Mouse (Mus musculus): ENCODE results near the gene Ptpn18. TPM values are rescaled to one million over a fixed set of nuclear protein-coding genes. Genes with fewer than 3 reads are reported as not detected.
"Not testable (repeated sequence)": the region's sequence is repeated elsewhere in the genome, so short reads cannot be mapped to it uniquely, and the experiment has no call there.

Gene Ptpn18
- polyA plus RNA-seq, 1 experiment from 2014 or later = 21.5 TPM

DNA sequence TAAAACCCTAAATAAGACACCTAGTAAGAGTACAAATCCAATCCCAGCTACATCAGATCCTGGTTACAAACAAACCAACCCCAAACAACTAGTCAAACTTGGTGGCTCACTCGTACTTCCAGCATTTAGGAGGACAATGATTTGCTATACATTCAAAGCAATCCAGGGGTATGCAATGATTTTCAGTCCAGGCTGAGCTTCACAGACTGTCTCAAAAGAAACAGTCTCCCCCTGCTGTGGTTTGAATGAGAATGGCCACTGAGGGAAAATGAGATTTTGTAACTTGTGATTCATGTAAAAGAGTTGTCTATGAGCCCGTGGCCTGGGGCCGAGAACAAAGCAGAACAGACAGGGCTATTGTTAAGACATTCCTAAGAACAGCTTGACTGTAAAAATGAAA lies 48.4 kb downstream of the Ptpn18 start:
- no peak overlapping the region for H3K9ac ChIP-seq (replicated peaks; ENCODE audit: low read length)
- no peaks in the 10 kb centered on the region for H3K9me3 ChIP-seq (ENCODE audit: low read length)
- H3K36me3 ChIP-seq (ENCODE audit: insufficient read depth, low read length) = no peaks in the 10 kb centered on the region
- no peak overlapping the region for H3K4me2 ChIP-seq (replicated peaks; ENCODE audit: low read depth, low read length)
- WGBS = 89% methylated on average over 3 of the region's 3 CpGs
- H3K4me3 ChIP-seq (ENCODE audit: low read length) = no peak overlapping the region
- no peaks in the 10 kb centered on the region for H3K27me3 ChIP-seq (ENCODE audit: insufficient read depth, low read length)
- H3K4me1 ChIP-seq (ENCODE audit: insufficient read depth, low read length) = 0 out of 2 replicates have a peak, but pooled peaks cover 9% of the 10 kb centered on the region
- H3K27ac ChIP-seq (ENCODE audit: low read length) = no peak overlapping the region
- no peak for ATAC-seq (ENCODE audit: low FRiP score, low TSS enrichment)

- Histone ChIP-seq H3K4me2 (replicated peaks; ENCODE audit: low read depth, low read length) (peak overlapping the region; percentile 45), H3K9me3 (ENCODE audit: low read length) (no peaks in the 10 kb centered on the region), H3K27me3 (ENCODE audit: insufficient read depth, low read length) (no peaks in the 10 kb centered on the region), H3K4me1 (ENCODE audit: insufficient read depth, low read length) (0 out of 2 replicates have a peak, but pooled peaks cover 9% of the 10 kb centered on the region), H3K27ac (ENCODE audit: low read length) (no peak overlapping the region), H3K4me3 (ENCODE audit: low read length) (peak overlapping the region; percentile 15; the same call in 1 of the 2 replicates), H3K9ac (replicated peaks; ENCODE audit: low read length) (0 out of 2 replicates have a peak overlapping the region, but pooled peaks have one; percentile 22), H3K36me3 (ENCODE audit: insufficient read depth, low read length) (no peaks in the 10 kb centered on the region)
- ATAC-seq (ENCODE audit: low FRiP score, low TSS enrichment) = peak; percentile 64; the same call in 1 of the 2 replicates
- 4% methylated on average over 7 of the region's 7 CpGs for WGBS
These were observed 51.0 kb downstream of the Ptpn18 start for GRCm38 (mm10) chr1:34510575-34510981.

DNA sequence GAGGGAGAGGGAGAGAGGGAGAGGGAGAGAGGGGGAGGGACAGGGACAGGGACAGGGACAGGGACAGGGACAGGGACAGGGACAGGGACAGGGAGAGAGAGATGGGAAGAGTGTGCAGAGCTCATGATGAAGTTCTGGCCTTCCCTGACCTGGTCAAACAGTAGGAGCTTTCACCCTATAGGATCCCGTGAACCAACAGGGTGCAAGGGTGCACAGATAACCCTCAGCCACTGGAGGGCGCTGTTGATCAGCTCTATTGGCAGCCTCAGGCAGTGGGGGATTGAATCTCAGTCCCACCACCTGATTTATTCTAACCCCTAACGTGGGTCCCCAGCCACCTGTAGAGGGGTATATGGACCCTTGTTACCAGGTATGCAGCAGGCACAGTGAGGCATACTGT lies 51.5 kb downstream of the Ptpn18 start:
- Histone ChIP-seq H3K36me3 (ENCODE audit: insufficient read depth, low read length) (no peaks in the 10 kb centered on the region), H3K9me3 (ENCODE audit: low read length) (no peaks in the 10 kb centered on the region), H3K4me3 (ENCODE audit: low read length) (no peak overlapping the region), H3K4me1 (ENCODE audit: insufficient read depth, low read length) (0 out of 2 replicates have a peak, but pooled peaks cover 9% of the 10 kb centered on the region), H3K9ac (replicated peaks; ENCODE audit: low read length) (no peak overlapping the region), H3K4me2 (replicated peaks; ENCODE audit: low read depth, low read length) (no peak overlapping the region), H3K27me3 (ENCODE audit: insufficient read depth, low read length) (no peaks in the 10 kb centered on the region), H3K27ac (ENCODE audit: low read length) (no peak overlapping the region)
- 6% methylated on average over 3 of the region's 3 CpGs for WGBS
- peak; percentile 69; the same call in 1 of the 2 replicates for ATAC-seq (ENCODE audit: low FRiP score, low TSS enrichment)

GRCm38 (mm10) chr1:34513068-34513467 lies 53.5 kb downstream of the Ptpn18 start:
- Histone ChIP-seq H3K27me3 (ENCODE audit: insufficient read depth, low read length) (no peaks in the 10 kb centered on the region), H3K4me2 (replicated peaks; ENCODE audit: low read depth, low read length) (no peak overlapping the region), H3K4me1 (ENCODE audit: insufficient read depth, low read length) (0 out of 2 replicates have a peak, but pooled peaks cover 9% of the 10 kb centered on the region), H3K9ac (replicated peaks; ENCODE audit: low read length) (no peak overlapping the region), H3K9me3 (ENCODE audit: low read length) (no peaks in the 10 kb centered on the region), H3K27ac (ENCODE audit: low read length) (no peak overlapping the region), H3K4me3 (ENCODE audit: low read length) (no peak overlapping the region), H3K36me3 (ENCODE audit: insufficient read depth, low read length) (no peaks in the 10 kb centered on the region)
- 81% methylated on average over 4 of the region's 4 CpGs for WGBS
- ATAC-seq (ENCODE audit: low FRiP score, low TSS enrichment) = no peak

GRCm38 (mm10) chr1:34516595-34516994 lies 57.0 kb downstream of the Ptpn18 start:
- H3K4me3 ChIP-seq (ENCODE audit: low read length) = no peak overlapping the region
- no peaks in the 10 kb centered on the region for H3K27me3 ChIP-seq (ENCODE audit: insufficient read depth, low read length)
- no peaks in the 10 kb centered on the region for H3K4me1 ChIP-seq (ENCODE audit: insufficient read depth, low read length)
- H3K9me3 ChIP-seq (ENCODE audit: low read length) = no peaks in the 10 kb centered on the region
- no peak for ATAC-seq (ENCODE audit: low FRiP score, low TSS enrichment)
- H3K9ac ChIP-seq (replicated peaks; ENCODE audit: low read length) = no peak overlapping the region
- H3K36me3 ChIP-seq (ENCODE audit: insufficient read depth, low read length) = no peaks in the 10 kb centered on the region
- 36% methylated on average over 5 of the region's 5 CpGs for WGBS
- no peak overlapping the region for H3K4me2 ChIP-seq (replicated peaks; ENCODE audit: low read depth, low read length)
- no peak overlapping the region for H3K27ac ChIP-seq (ENCODE audit: low read length)

DNA sequence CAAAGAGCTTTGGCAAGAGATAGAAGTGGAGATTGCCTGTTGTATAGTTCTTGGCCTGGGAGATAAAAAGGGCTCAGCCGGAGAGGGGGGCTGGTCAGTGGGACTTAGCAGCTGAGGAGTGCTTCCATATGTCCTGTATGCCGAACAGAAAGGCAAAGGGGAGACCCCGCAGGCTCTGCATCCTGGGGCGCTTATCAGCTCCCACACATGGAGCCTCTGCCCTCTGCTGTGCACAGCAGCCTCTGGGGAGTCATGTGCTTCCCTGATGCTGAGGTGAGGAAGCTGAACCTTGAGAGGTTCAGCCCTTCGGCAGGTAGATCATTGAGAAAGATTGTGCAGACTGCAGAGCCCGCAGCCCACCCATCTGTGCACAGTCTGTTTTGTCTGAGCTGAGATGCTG lies 57.7 kb downstream of the Ptpn18 start:
- H3K27me3 ChIP-seq (ENCODE audit: insufficient read depth, low read length); H3K4me3 ChIP-seq (ENCODE audit: low read length); ATAC-seq (ENCODE audit: low FRiP score, low TSS enrichment); H3K9me3 ChIP-seq (ENCODE audit: low read length); H3K4me1 ChIP-seq (ENCODE audit: insufficient read depth, low read length); H3K9ac ChIP-seq (replicated peaks; ENCODE audit: low read length); H3K36me3 ChIP-seq (ENCODE audit: insufficient read depth, low read length); H3K4me2 ChIP-seq (replicated peaks; ENCODE audit: low read depth, low read length); H3K27ac ChIP-seq (ENCODE audit: low read length): not testable (repeated sequence)
- 56% methylated on average over 6 of the region's 6 CpGs for WGBS

- not testable (repeated sequence) for H3K9me3 ChIP-seq (ENCODE audit: low read length); H3K4me1 ChIP-seq (ENCODE audit: insufficient read depth, low read length); H3K4me3 ChIP-seq (ENCODE audit: low read length); H3K27ac ChIP-seq (ENCODE audit: low read length); ATAC-seq (ENCODE audit: low FRiP score, low TSS enrichment); H3K4me2 ChIP-seq (replicated peaks; ENCODE audit: low read depth, low read length); H3K36me3 ChIP-seq (ENCODE audit: insufficient read depth, low read length); H3K9ac ChIP-seq (replicated peaks; ENCODE audit: low read length); H3K27me3 ChIP-seq (ENCODE audit: insufficient read depth, low read length)
- WGBS = 35% methylated on average over 1 of the region's 1 CpGs
These were observed 58.2 kb downstream of the Ptpn18 start for GRCm38 (mm10) chr1:34517797-34518196.

DNA sequence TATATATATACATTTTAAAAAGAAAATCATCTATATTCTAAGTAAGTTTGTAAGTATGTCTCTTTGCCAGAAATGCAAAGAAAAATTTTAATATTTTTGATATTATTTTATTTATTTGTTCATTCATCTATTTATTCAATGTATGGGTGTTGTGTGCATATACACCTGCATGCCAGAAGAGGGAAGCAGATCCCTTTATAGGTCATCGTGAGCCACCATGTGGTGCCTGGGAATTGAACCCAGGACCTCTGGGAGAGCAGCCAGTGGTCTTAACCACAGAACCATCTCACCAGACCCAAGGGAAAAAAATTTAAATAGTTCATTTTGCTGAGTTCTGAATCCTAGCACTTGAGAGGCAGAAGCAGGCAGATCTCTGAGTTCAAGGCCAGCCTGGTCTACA lies 58.7 kb downstream of the Ptpn18 start:
- H3K27me3 ChIP-seq (ENCODE audit: insufficient read depth, low read length) = no peaks in the 10 kb centered on the region
- no peak overlapping the region for H3K4me2 ChIP-seq (replicated peaks; ENCODE audit: low read depth, low read length)
- ATAC-seq (ENCODE audit: low FRiP score, low TSS enrichment) = no peak
- H3K9ac ChIP-seq (replicated peaks; ENCODE audit: low read length) = no peak overlapping the region
- H3K36me3 ChIP-seq (ENCODE audit: insufficient read depth, low read length) = no peaks in the 10 kb centered on the region
- no peaks in the 10 kb centered on the region for H3K9me3 ChIP-seq (ENCODE audit: low read length)
- no peak overlapping the region for H3K4me3 ChIP-seq (ENCODE audit: low read length)
- no peaks in the 10 kb centered on the region for H3K4me1 ChIP-seq (ENCODE audit: insufficient read depth, low read length)
- H3K27ac ChIP-seq (ENCODE audit: low read length) = no peak overlapping the region
- WGBS = 83% methylated on average over 1 of the region's 1 CpGs

DNA sequence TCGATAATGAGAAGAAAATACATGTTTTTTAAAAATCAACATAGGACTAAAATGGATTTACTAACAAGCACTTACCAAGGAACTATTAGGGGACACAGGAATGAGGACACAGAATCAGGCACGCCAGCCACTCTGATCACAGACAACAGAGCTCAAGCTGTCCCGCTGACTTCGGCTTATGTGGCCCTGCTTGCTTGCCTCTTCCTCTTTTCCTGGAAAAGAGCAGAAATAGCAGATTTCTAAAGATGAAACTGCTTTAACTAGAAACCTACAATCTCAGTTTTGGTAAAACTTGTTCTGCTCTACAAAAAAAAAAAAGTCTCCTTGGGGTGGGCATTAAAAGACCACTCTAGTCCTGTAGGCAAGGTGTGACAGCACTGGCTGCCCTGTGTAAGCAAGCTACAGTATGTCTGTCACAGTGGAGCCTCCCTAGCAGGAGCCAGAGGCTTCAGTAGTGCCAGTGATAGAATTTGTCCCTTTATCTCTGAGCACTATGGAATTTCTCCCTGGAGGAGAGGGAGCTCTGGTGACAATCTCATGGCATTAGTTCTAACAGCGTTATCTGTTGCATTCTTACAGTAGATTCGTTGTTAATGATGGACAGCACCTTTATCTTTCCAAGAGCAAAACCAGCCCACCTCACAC lies 62.8 kb downstream of the Ptpn18 start:
- no peak for ATAC-seq (ENCODE audit: low FRiP score, low TSS enrichment)
- H3K36me3 ChIP-seq (ENCODE audit: insufficient read depth, low read length) = no peaks in the 10 kb centered on the region

DNA sequence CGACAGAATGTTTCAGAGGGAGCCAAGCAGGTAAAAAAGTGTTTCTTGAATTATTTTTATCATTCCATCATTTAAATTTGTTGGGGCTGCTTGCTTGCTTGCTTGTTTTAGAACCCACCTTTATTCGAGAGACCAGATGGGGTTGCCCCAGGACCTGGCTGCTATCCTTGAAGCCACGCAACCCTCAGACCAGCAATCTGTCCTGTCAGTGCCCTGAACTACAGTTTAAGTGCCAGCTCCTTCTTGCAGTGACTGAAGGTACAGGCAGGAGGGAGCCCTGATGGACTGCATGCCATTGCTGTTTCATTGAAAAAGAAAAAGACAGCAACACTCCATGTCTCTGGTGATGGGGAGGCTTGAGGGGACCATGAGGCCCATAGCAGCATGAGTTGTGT lies 63.3 kb downstream of the Ptpn18 start:
- Histone ChIP-seq H3K27me3 (ENCODE audit: insufficient read depth, low read length) (no peaks in the 10 kb centered on the region), H3K9ac (replicated peaks; ENCODE audit: low read length) (no peak overlapping the region), H3K36me3 (ENCODE audit: insufficient read depth, low read length) (no peaks in the 10 kb centered on the region), H3K27ac (ENCODE audit: low read length) (no peak overlapping the region), H3K4me2 (replicated peaks; ENCODE audit: low read depth, low read length) (no peak overlapping the region), H3K4me3 (ENCODE audit: low read length) (no peak overlapping the region), H3K9me3 (ENCODE audit: low read length) (no peaks in the 10 kb centered on the region), H3K4me1 (ENCODE audit: insufficient read depth, low read length) (no peaks in the 10 kb centered on the region)
- no peak for ATAC-seq (ENCODE audit: low FRiP score, low TSS enrichment)
- 86% methylated on average over 3 of the region's 3 CpGs for WGBS

More for the DNA sequence above, 62.8 kb downstream of the Ptpn18 start:
- no peaks in the 10 kb centered on the region for H3K27me3 ChIP-seq (ENCODE audit: insufficient read depth, low read length)
- no peaks in the 10 kb centered on the region for H3K4me1 ChIP-seq (ENCODE audit: insufficient read depth, low read length)
- H3K4me2 ChIP-seq (replicated peaks; ENCODE audit: low read depth, low read length) = no peak overlapping the region
- no peak overlapping the region for H3K9ac ChIP-seq (replicated peaks; ENCODE audit: low read length)
- H3K27ac ChIP-seq (ENCODE audit: low read length) = no peak overlapping the region
- no peaks in the 10 kb centered on the region for H3K9me3 ChIP-seq (ENCODE audit: low read length)
- no peak overlapping the region for H3K4me3 ChIP-seq (ENCODE audit: low read length)
- WGBS = 81% methylated on average over 6 of the region's 6 CpGs

Data from kidney, embryonic 16.5 days (tissue).